Mouse (Mus musculus) kidney, postnatal 25 days (tissue): ENCODE results near the gene Fthl17c.
"Not testable (repeated sequence)": the region's sequence is repeated elsewhere in the genome, so short reads cannot be mapped to it uniquely, and the experiment has no call there.

Source experiments
- DNase-seq, 2 experiments: peaks; one replicate each; pipeline ENCODE4 v3.0.0; 2021; ENCODE audit warnings: mixed read lengths in 2 of 2

Gene Fthl17c

DNA sequence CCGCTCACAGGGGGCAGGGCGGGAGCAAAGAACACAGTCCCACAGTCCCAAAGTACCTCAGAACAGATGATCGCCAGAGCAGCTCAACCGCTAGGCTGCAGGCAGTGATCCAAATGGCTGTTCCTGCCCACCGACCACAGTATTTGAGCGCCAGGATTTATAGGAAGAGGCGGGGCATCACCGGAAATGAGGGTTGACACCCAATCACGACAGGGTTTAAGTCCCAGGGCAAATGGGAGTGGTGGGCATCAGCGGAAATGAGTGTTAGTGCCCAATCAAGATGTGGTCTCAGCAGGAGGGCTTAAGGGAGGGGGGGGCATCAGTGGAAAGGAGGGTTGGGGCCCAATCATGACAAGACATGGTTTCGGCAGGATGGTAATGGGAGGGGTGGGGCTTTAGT, at the start of gene Fthl17c:
Gene Fthl17c, minus strand, starts transcription at position 101 of the 400 bp plus-strand sequence.
- not testable (repeated sequence) for DNase-seq

GRCm38 (mm10) chrX:9019481-9019880, 43.1 kb upstream of the Fthl17c start:
- DNase-seq = no peak

DNA sequence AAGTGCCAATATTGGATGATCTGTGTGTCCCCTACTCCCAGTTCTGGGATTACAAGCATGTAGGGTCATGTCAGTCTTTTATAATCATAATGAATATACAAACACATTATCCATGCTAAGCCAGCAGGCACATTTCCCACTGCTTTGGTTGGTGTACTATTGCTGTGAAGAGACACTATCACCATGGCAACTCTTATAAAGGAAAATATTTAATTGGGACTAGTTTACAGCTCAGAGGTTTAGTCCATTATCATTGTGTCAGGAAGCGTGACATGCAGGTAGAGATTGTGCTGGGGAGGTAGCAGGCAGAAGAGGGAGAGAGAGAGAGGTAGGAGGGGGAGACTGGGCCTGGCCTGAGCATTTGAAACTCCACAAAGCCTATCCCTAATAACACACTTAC, 39.7 kb upstream of the Fthl17c start:
- no peak for DNase-seq

GRCm38 (mm10) chrX:8986655-8987054, 10.3 kb upstream of the Fthl17c start, which contains the start of gene Fthl17d:
Gene Fthl17d (minus strand): TSS chrX:8986755.
- not testable (repeated sequence) for DNase-seq

DNA sequence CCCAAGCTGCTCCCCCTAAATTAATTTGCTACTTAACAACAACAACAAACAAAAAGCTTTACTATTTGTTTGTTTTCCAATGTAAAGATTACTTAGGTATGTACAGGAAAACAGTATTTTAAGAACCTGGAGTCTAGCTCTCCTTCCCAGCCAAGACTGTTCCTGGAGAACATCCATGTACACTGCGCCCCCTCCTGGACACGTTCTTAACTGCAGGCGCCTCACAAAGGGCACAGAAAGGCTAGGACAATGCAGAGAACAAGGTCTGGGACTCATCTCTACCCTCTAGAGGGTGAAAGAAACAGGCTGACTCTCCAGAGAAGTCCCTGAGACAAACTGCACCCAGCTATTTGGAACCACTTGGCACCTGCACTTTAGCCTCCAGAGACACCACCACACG, 11.7 kb downstream of the Fthl17c start:
- peak in 1 of 2 experiments; percentile 1 for DNase-seq

- not testable (repeated sequence) for DNase-seq
These were observed 13.5 kb downstream of the Fthl17c start, which contains the start of gene Fthl17b for GRCm38 (mm10) chrX:8962875-8963274. Gene Fthl17b (minus strand): TSS chrX:8962975.

DNA sequence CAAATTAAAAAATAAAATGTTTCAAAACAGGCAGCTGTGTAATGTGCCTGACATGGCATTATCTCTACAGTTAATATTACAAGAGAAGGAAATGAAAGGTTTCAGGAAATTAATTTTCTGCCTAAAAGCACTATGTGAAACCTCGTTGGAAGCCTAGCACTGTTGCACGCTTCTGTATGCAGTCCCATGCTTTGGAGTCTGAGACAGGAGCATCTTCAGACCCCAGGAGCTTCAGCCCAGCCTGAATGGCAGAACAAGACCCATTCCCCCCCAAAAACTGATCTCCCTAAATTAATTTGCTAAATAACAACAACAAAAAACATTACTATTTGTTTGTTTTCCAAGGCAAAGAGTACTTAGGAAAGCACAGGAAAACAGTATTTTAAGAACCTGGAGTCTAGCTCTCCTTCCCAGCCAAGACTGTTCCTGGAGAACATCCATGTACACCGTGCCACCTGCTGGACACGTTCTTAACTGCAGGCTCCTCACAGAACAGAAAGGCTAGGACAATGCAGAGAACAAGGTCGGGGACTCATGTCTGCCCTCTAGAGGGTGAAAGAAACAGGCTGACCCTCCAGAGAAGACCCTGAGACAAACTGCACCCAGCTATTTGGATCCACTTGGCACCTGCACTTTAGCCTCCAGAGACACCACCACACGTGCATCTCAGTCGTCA, 28.1 kb downstream of the Fthl17c start:
- DNase-seq = peak; percentile 85 to 92

GRCm38 (mm10) chrX:8944041-8944440, 32.3 kb downstream of the Fthl17c start:
- DNase-seq = no peak

DNA sequence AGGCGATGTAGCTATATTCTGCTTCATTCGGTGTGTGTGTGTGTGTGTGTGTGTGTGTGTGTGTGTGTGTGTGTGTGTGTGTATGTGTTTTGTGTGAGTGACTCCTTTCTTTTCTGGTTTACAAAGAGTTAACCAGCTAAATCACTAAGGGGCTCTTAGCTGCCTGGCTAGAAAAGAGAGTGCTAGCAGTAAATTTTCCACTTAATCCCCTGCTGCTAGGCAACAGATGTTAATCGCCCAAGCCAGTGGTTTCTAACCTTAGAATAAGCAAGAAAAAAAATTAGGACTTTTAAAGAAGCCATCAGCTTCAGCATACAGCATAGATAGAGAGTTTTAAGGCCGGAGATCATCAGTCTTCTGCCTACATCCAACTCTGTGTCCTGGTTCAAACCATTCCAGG, 49.1 kb downstream of the Fthl17c start:
- no peak for DNase-seq
